Mouse (Mus musculus) midbrain, embryonic 11.5 days (tissue): ENCODE data around the gene Ahsg. TPM values are rescaled to one million over a fixed set of nuclear protein-coding genes. Genes with fewer than 3 reads are reported as not detected.
"Not testable (repeated sequence)": the region's sequence is repeated elsewhere in the genome, so short reads cannot be mapped to it uniquely, and the experiment has no call there.

ENCODE experiments used
- ATAC-seq: fragments of 200-750 bp; cut with Nextera tagmentation; 2 replicates; pipeline ENCODE4 v1.8.0; 2017; ENCODE audit warnings: moderate TSS enrichment, moderate library complexity; ENCODE audit not compliant: low FRiP score
- DNase-seq: peaks from one replicate; pipeline ENCODE4 v3.0.0; 2015; ENCODE audit warnings: low spot score; ENCODE audit errors: missing footprints
- H3K27ac ChIP-seq: fragments of 300-500 bp; sonication (generic); 2 replicates; pipeline ENCODE4 v1.5.1; 2014; ENCODE audit warnings: low read depth, low read length
- H3K27me3 ChIP-seq: fragments of 300-500 bp; sonication (generic); 2 replicates; pipeline ENCODE4 v1.6.1; 2014; ENCODE audit warnings: mild to moderate bottlenecking, low read length, moderate library complexity, mixed read lengths; ENCODE audit not compliant: control insufficient read depth, insufficient read depth
- H3K36me3 ChIP-seq: fragments of 300-500 bp; sonication (generic); 2 replicates; pipeline ENCODE4 v1.6.1; 2014; ENCODE audit warnings: mild to moderate bottlenecking, low read length, moderate library complexity, mixed read lengths; ENCODE audit not compliant: control insufficient read depth, insufficient read depth
- H3K4me1 ChIP-seq: fragments of 300-500 bp; sonication (generic); 2 replicates; pipeline ENCODE4 v1.6.1; 2014; ENCODE audit warnings: low read length; ENCODE audit not compliant: control insufficient read depth, insufficient read depth
- H3K4me2 ChIP-seq: fragments of 300-500 bp; sonication (generic); 2 replicates; pipeline ENCODE4 v1.6.1; 2014; ENCODE audit warnings: mild to moderate bottlenecking, moderate library complexity
- H3K4me3 ChIP-seq: fragments of 300-500 bp; sonication (generic); 2 replicates; pipeline ENCODE4 v1.5.1; 2014; ENCODE audit warnings: low read depth, low read length
- H3K9ac ChIP-seq: fragments of 300-500 bp; sonication (generic); 2 replicates; pipeline ENCODE4 v1.6.1; 2014; ENCODE audit warnings: low read length
- H3K9me3 ChIP-seq: fragments of 300-500 bp; sonication (generic); 2 replicates; pipeline ENCODE4 v1.6.1; 2016; ENCODE audit warnings: low read length; ENCODE audit not compliant: control insufficient read depth
- WGBS: fragments of 180-500 bp; shearing (Covaris S2); extraction: QIAGEN DNeasy Blood & Tissue Kit; methylation state at CpG from one replicate; pipeline ENCODE4 v1.1.7; 2014; 5-methylcytosine and 5-hydroxymethylcytosine counted together
- polyA plus RNA-seq: library from polyadenylated mRNA; unstranded; fragments of >200 nt; fragmentation: Nextera tagmentation; extraction: Ambion mirVana; gene quantifications from 2 replicates; pipeline ENCODE4 v1.2.1, GENCODE M21; 2014

The Ahsg gene
- polyA plus RNA-seq, 1 experiment from 2014 or later, result 0.14 TPM

- not testable (repeated sequence) for H3K27me3 ChIP-seq, H3K36me3 ChIP-seq, H3K4me1 ChIP-seq, ATAC-seq, H3K9me3 ChIP-seq, H3K27ac ChIP-seq, H3K9ac ChIP-seq, DNase-seq, H3K4me2 ChIP-seq, H3K4me3 ChIP-seq
Observed at GRCm38 (mm10) chr16:22941825-22942476, 50.9 kb downstream of the Ahsg start.

- H3K36me3 ChIP-seq, result no peaks in the 10 kb centered on the region
- 88% methylated on average over 2 of the region's 2 CpGs for WGBS
Observed at GRCm38 (mm10) chr16:22947371-22947770, 56.3 kb downstream of the Ahsg start.

More at GRCm38 (mm10) chr16:22947371-22947770, 56.3 kb downstream of the Ahsg start:
- DNase-seq (no peak), ATAC-seq (no peak)
- Histone ChIP-seq H3K27me3 (no peaks in the 10 kb centered on the region), H3K27ac (no peak overlapping the region), H3K9me3 (no peaks in the 10 kb centered on the region), H3K4me1 (no peaks in the 10 kb centered on the region), H3K9ac (no peak overlapping the region), H3K4me3 (no peak overlapping the region), H3K4me2 (no peak overlapping the region)

Other genes with a start within 250 kb of the Ahsg start
- gene Dgkg, start 234.1 kb upstream of the Ahsg start, polyA plus RNA-seq, result 0.15 and 0.28 TPM in 2 replicates
- gene Crygs, start 79.7 kb upstream of the Ahsg start, polyA plus RNA-seq, result 0.26 TPM in 1 of 2 replicates, not detected in the other
- 36.3 and 40.2 TPM in 2 replicates for gene Tbccd1, start 33.6 kb upstream of the Ahsg start, polyA plus RNA-seq
- 100 and 104 TPM in 2 replicates for gene Dnajb11, start 33.4 kb upstream of the Ahsg start, polyA plus RNA-seq
- gene Fetub, start 27.1 kb downstream of the Ahsg start, polyA plus RNA-seq, result not detected in 2 replicates
- 0.10 TPM in 1 of 2 replicates, not detected in the other for gene Hrg, start 59.8 kb downstream of the Ahsg start, polyA plus RNA-seq
- gene Kng2, start 138.2 kb downstream of the Ahsg start, polyA plus RNA-seq, result not detected in 2 replicates
- gene Kng1, start 166.6 kb downstream of the Ahsg start, polyA plus RNA-seq, result not detected in 2 replicates
- 210 and 232 TPM in 2 replicates for gene Eif4a2, start 216.2 kb downstream of the Ahsg start, polyA plus RNA-seq
- 237 and 249 TPM in 2 replicates for gene Rfc4, start 236.5 kb downstream of the Ahsg start, polyA plus RNA-seq